11 mouse cellular contexts compared by ENCODE assay signal in the genomic region with DNA sequence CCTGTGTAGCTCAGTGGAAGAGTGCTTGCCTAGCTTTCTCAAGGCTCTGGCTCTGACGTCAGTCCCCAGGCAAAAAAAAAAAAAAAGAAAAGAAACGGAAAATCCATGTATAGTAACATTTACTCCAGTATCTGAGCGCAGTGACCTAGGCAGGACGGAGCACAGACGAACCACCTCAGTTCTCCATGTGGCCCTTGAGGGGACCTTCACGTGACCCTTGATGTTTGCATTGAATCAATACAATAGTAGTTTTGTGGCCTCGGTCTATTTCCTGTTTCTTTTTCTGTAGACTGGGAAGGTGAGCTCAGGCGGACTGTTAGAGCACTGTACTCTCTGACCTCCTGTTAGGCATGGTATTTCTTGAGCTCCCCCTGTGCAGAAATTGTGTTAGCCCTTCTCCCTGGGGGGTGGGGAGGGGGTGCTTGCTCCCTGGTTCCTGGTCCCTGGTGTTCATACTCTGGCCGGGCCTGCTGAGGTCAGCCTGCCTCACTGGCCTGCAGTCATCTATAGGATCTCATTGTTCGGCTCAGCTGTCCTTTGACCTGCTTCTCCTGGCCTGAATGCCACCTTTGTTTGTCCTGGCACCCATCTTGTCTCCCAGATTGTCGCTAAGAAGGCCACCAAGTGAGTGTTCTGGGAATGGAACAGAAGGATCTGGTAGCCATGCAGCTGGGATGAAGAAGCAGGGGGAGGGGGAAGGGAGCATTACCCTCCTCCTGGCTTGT. TPM values are rescaled to one million over a fixed set of nuclear protein-coding genes. Genes with fewer than 3 reads are reported as not detected.
DNase-seq lines count a peak whose midpoint lies in the region; ATAC-seq lines count a peak whose summit lies in the region.
"Had no signal": no experiment of that assay in that cellular context is flagged by ENCODE, and none has a peak within 500 bp of the region (broad histone marks: within the 10 kb centered on the region; RNA-seq: fewer than 3 reads in every experiment).

No protein-coding gene starts in this region.

- intact Hi-C loops in left cerebral cortex, postnatal 14 days (cut with DNase I), result loop anchor here (5.0 to 10.0 kb wide), 2 partner anchors 299 to 696 kb away; no protein-coding TSS in a partner anchor
- intact Hi-C loops in left cerebral cortex, postnatal 10 days (cut with DNase I), result loop anchor here (10.0 kb wide), 1 partner anchor 296 kb away; no protein-coding TSS in a partner anchor

- H3K9ac ChIP-seq in hindbrain, embryonic 13.5 days, result no peak overlapping the region
- no peak overlapping the region for H3K9ac ChIP-seq in neural tube, embryonic 11.5 days (ENCODE audit: low read length)

- no peak overlapping the region for H3K4me2 ChIP-seq in hindbrain, embryonic 13.5 days
- no peak overlapping the region for H3K4me2 ChIP-seq in neural tube, embryonic 11.5 days (ENCODE audit: low read depth)

- no peak for ATAC-seq in hindbrain, embryonic 13.5 days (ENCODE audit: low FRiP score)
- ATAC-seq in neural tube, embryonic 11.5 days (ENCODE audit: insufficient read depth, low FRiP score, low TSS enrichment), result 0 out of 2 replicates have a peak, but pooled peaks have one; percentile 41

- H3K9me3 ChIP-seq in hindbrain, embryonic 13.5 days, result no peaks in the 10 kb centered on the region
- no peaks in the 10 kb centered on the region for H3K9me3 ChIP-seq in neural tube, embryonic 11.5 days (ENCODE audit: control insufficient read depth, low read length)
- H3K9me3 ChIP-seq: megakaryocyte, embryonic 14.5 days had no signal

- WGBS in hindbrain, embryonic 13.5 days, result 34% methylated on average over 11 of the region's 11 CpGs
- WGBS in neural tube, embryonic 11.5 days, result 48% methylated on average over 11 of the region's 11 CpGs

- peaks cover 24% of the 10 kb centered on the region for H3K4me1 ChIP-seq in hindbrain, embryonic 13.5 days (replicated peaks)
- H3K4me1 ChIP-seq in neural tube, embryonic 11.5 days (ENCODE audit: control insufficient read depth, insufficient read depth, low read length), result peaks cover 6% of the 10 kb centered on the region

- peaks cover 21% of the 10 kb centered on the region for H3K36me3 ChIP-seq in hindbrain, embryonic 13.5 days
- H3K36me3 ChIP-seq in neural tube, embryonic 11.5 days (ENCODE audit: control insufficient read depth, insufficient read depth, low read length), result no peaks in the 10 kb centered on the region

- no peaks in the 10 kb centered on the region for H3K27me3 ChIP-seq in hindbrain, embryonic 13.5 days
- H3K27me3 ChIP-seq in neural tube, embryonic 11.5 days (ENCODE audit: control insufficient read depth, insufficient read depth, low read length), result no peaks in the 10 kb centered on the region
- H3K27me3 ChIP-seq: megakaryocyte, embryonic 14.5 days had no signal

- H3K27ac ChIP-seq in hindbrain, embryonic 13.5 days, result 0 out of 2 replicates have a peak overlapping the region, but pooled peaks have one; percentile 40
- no peak overlapping the region for H3K27ac ChIP-seq in neural tube, embryonic 11.5 days (ENCODE audit: low read depth, low read length)

- H3K4me3 ChIP-seq in hindbrain, embryonic 13.5 days, result no peak overlapping the region
- no peak overlapping the region for H3K4me3 ChIP-seq in neural tube, embryonic 11.5 days (ENCODE audit: low read depth, low read length)
- H3K4me3 ChIP-seq: megakaryocyte, embryonic 14.5 days had no signal

- DNase-seq in lung, postnatal 36 days, result peak; percentile 7
- no peak for DNase-seq in lung, postnatal 14 days
- DNase-seq in adipocyte (ENCODE audit: low spot score), result peak; percentile 4
- DNase-seq in neural tube, embryonic 11.5 days (ENCODE audit: low spot score), result no peak
- no peak for DNase-seq in left cerebral cortex, postnatal 14 days (ENCODE audit: low spot score in 2 of 2)
- DNase-seq in left cerebral cortex, postnatal 10 days (ENCODE audit: extremely low spot score in 1 of 2, low spot score in 2 of 2), result no peak
- no peak for DNase-seq in cerebellum, adult 9-11 months
- DNase-seq: gastrocnemius, postnatal 25 days; kidney, adult 11 months had no signal

RNA-seq across cellular contexts. Expression of a gene that starts 48.1 kb away (rescaled TPM):
- polyA plus RNA-seq in hindbrain, embryonic 13.5 days (2015; fragmentation: Nextera tagmentation; extraction: Ambion mirVana), result 31.0 and 33.3 TPM in 2 replicates
- 14.3 and 17.1 TPM in 2 replicates for polyA plus RNA-seq in neural tube, embryonic 11.5 days (2014; fragmentation: Nextera tagmentation; extraction: Ambion mirVana)
- total RNA-seq in left cerebral cortex, postnatal 14 days (2021), result 10 to 100 TPM; 33.4 to 34.1 TPM
- 10 to 100 TPM; 34.3 to 36.3 TPM for total RNA-seq in left cerebral cortex, postnatal 10 days (2021)

Comparison
In these comparisons a context has a peak if more than half of its experiments do, and no peak if none do; other contexts are left out.
1. DNase-seq: peak in lung, postnatal 36 days (single experiment) and adipocyte (single experiment); none in lung, postnatal 14 days (single experiment), neural tube, embryonic 11.5 days (single experiment), left cerebral cortex, postnatal 14 days (0 of 2), left cerebral cortex, postnatal 10 days (0 of 2) and cerebellum, adult 9-11 months (single experiment).